Mouse (Mus musculus): Measurements from ENCODE around the gene Arvcf. TPM values are rescaled to one million over a fixed set of nuclear protein-coding genes. Genes with fewer than 3 reads are reported as not detected.

Arvcf gene
- polyA plus RNA-seq, 1 experiment, result 11.6 TPM

Other genes starting within 250 kb of the Arvcf start
- gene Rtn4r, start 220.5 kb upstream of the Arvcf start, polyA plus RNA-seq (2012; rRNA removed), result 7.1 and 8.9 TPM in 2 replicates
- gene Ccdc188, start 130.3 kb upstream of the Arvcf start, polyA plus RNA-seq (2012; rRNA removed), result not detected in 2 replicates
- 11.5 and 13.0 TPM in 2 replicates for gene Zdhhc8, start 113.0 kb upstream of the Arvcf start, polyA plus RNA-seq (2012; rRNA removed)
- 60.4 and 60.7 TPM in 2 replicates for gene Trmt2a, start 99.5 kb upstream of the Arvcf start, polyA plus RNA-seq (2012; rRNA removed)
- 51.4 and 55.8 TPM in 2 replicates for gene Ranbp1, start 99.5 kb upstream of the Arvcf start, polyA plus RNA-seq (2012; rRNA removed)
- not detected in 2 replicates for gene Gm49776, start 89.9 kb upstream of the Arvcf start, polyA plus RNA-seq (2012; rRNA removed)
- gene Dgcr8, start 58.9 kb upstream of the Arvcf start, polyA plus RNA-seq (2012; rRNA removed), result 14.1 and 18.7 TPM in 2 replicates
- gene Tango2, start 79 bp upstream of the Arvcf start, polyA plus RNA-seq (2012; rRNA removed), result 75.6 and 80.1 TPM in 2 replicates
- 18.0 and 19.3 TPM in 2 replicates for gene Txnrd2, start 78.2 kb downstream of the Arvcf start, polyA plus RNA-seq (2012; rRNA removed)
- gene Comt, start 78.7 kb downstream of the Arvcf start, polyA plus RNA-seq (2012; rRNA removed), result 157 and 222 TPM in 2 replicates
- gene Gnb1l, start 150.5 kb downstream of the Arvcf start, polyA plus RNA-seq (2012; rRNA removed), result 9.9 and 13.1 TPM in 2 replicates
- gene Rtl10, start 150.7 kb downstream of the Arvcf start, polyA plus RNA-seq (2012; rRNA removed), result 5.0 and 7.9 TPM in 2 replicates
- 0.99 and 1.2 TPM in 2 replicates for gene Tbx1, start 242.5 kb downstream of the Arvcf start, polyA plus RNA-seq (2012; rRNA removed)

Measured in large intestine, adult 2 months (tissue).